Mouse (Mus musculus): Measurements from ENCODE around the gene Luzp2. TPM values are rescaled to one million over a fixed set of nuclear protein-coding genes. Genes with fewer than 3 reads are reported as not detected.

The Luzp2 gene
- 27.5 and 33.3 TPM in 2 replicates for polyA plus RNA-seq (2014; fragmentation: Nextera tagmentation; extraction: Ambion mirVana)

DNA sequence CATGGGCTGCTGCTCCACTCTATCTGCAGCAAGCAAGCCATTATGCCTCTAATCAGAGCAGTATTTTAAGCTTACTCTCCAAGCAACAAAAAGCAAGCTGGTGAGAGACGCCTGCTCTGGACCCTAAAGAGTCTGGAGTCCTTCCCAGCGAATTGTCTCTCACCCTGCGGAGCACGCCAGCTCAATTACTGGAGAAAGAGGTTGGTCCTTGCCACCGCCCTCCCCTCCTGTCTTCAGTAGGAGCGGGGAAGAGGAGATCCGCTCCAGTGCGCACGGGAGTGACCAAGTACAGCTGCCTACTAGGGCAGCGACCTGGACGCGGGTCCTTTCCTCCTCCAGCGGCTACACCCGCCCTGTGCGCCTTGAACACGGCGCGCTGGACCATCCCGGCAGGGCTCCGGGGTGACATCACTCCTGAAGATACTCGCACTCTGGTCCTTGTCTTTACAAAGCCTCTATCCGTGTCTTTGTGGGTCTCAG, at the start of gene Luzp2:
Gene Luzp2, plus strand, starts transcription at position 127 of the 480 bp plus-strand sequence.
- peak; percentile 90 for ATAC-seq (ENCODE audit: low read depth)
- peak within 1 kb of the TSS; percentile 28 for H3K27ac ChIP-seq (ENCODE audit: low read depth, low read length)
- WGBS, result under 1% methylated on average over 22 of the region's 22 CpGs
- peak within 1 kb of the TSS; percentile 87 for H3K4me2 ChIP-seq (ENCODE audit: low read depth, low read length)
- H3K4me1 ChIP-seq (ENCODE audit: control insufficient read depth, insufficient read depth, low read length), result 0 out of 2 replicates have a peak, but pooled peaks cover 2% of the 10 kb centered on the region
- no peaks in the 10 kb centered on the region for H3K9me3 ChIP-seq (ENCODE audit: control insufficient read depth, low read length)
- peak within 1 kb of the TSS; percentile 48 for H3K9ac ChIP-seq (replicated peaks; ENCODE audit: low read depth, low read length)
- no peaks in the 10 kb centered on the region for H3K27me3 ChIP-seq (ENCODE audit: control insufficient read depth, insufficient read depth, low read length)
- no peaks in the 10 kb centered on the region for H3K36me3 ChIP-seq (ENCODE audit: control insufficient read depth, insufficient read depth, low read length)
- peak within 1 kb of the TSS; percentile 58 for H3K4me3 ChIP-seq (ENCODE audit: low read depth, low read length)

DNA sequence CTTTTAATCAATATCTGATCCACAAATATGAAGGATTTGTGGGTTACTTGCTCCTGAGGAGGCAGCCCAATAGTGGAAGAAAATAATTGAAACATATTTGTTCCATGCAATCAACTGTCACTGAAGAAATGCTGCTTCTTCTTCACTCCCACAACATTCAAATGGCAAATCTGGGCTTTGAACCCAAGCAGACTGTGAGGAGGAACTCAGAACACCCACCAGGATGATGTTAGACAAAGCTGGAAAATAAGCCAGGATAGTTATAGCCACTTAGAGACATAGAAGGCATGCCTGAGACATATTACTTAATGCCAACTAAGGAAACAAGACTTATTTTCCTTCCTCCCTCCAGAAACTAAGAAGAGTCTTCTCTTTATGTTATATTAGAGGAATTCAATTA, 47.8 kb upstream of the Luzp2 start:
- Histone ChIP-seq H3K9me3 (ENCODE audit: control insufficient read depth, low read length) (no peaks in the 10 kb centered on the region), H3K4me1 (ENCODE audit: control insufficient read depth, insufficient read depth, low read length) (no peaks in the 10 kb centered on the region), H3K4me3 (ENCODE audit: low read depth, low read length) (no peak overlapping the region), H3K27ac (ENCODE audit: low read depth, low read length) (no peak overlapping the region), H3K9ac (replicated peaks; ENCODE audit: low read depth, low read length) (no peak overlapping the region), H3K36me3 (ENCODE audit: control insufficient read depth, insufficient read depth, low read length) (no peaks in the 10 kb centered on the region), H3K27me3 (ENCODE audit: control insufficient read depth, insufficient read depth, low read length) (no peaks in the 10 kb centered on the region), H3K4me2 (ENCODE audit: low read depth, low read length) (no peak overlapping the region)
- ATAC-seq (ENCODE audit: low read depth), result no peak

DNA sequence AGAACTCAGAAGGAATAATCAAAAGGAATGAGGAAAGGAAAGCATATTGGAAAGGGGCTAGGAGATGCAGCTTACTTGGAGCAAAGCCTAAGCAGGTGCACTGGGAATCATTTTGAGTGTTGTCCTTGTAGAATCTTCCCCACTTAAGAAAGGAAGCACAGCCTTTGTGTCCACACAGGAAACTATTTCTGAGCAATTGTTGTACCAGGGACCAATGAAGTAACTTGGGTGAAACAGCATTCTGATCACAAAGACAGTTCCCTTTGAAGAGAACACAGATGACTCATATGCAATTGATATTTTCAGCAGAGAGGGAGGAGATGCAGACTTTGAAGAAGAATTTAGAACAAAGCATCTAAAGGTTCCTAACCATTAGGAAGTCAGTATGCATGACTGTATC, 16.7 kb upstream of the Luzp2 start:
- Histone ChIP-seq H3K4me2 (ENCODE audit: low read depth, low read length) (no peak overlapping the region), H3K9ac (replicated peaks; ENCODE audit: low read depth, low read length) (no peak overlapping the region), H3K9me3 (ENCODE audit: control insufficient read depth, low read length) (no peaks in the 10 kb centered on the region), H3K36me3 (ENCODE audit: control insufficient read depth, insufficient read depth, low read length) (no peaks in the 10 kb centered on the region), H3K4me1 (ENCODE audit: control insufficient read depth, insufficient read depth, low read length) (no peaks in the 10 kb centered on the region), H3K27me3 (ENCODE audit: control insufficient read depth, insufficient read depth, low read length) (no peaks in the 10 kb centered on the region), H3K27ac (ENCODE audit: low read depth, low read length) (no peak overlapping the region), H3K4me3 (ENCODE audit: low read depth, low read length) (no peak overlapping the region)
- ATAC-seq (ENCODE audit: low read depth), result no peak

DNA sequence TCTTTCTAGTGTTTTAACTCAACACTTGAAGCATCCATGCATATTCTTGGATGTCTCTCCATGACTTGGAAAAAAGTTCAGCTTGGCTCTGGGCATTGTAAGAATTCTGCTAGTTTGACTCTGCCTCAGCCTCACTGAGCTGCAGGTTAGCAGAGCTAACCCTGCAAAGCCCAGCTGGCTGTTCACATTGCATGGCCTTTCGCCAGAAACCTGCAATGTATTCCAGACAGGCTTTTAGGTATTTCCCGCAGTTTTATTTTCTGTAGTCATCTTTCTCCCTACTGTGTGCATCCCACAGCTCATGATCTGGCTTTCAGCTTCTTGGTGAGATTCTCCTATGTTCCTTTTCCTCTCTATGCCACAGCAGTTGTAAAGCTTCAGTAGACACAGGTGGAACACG, 6.5 kb upstream of the Luzp2 start:
- WGBS, result 87% methylated on average over 3 of the region's 3 CpGs
- no peak for ATAC-seq (ENCODE audit: low read depth)
- no peak overlapping the region for H3K9ac ChIP-seq (replicated peaks; ENCODE audit: low read depth, low read length)
- no peaks in the 10 kb centered on the region for H3K36me3 ChIP-seq (ENCODE audit: control insufficient read depth, insufficient read depth, low read length)
- no peak overlapping the region for H3K27ac ChIP-seq (ENCODE audit: low read depth, low read length)
- H3K9me3 ChIP-seq (ENCODE audit: control insufficient read depth, low read length), result no peaks in the 10 kb centered on the region
- no peak overlapping the region for H3K4me3 ChIP-seq (ENCODE audit: low read depth, low read length)
- no peaks in the 10 kb centered on the region for H3K27me3 ChIP-seq (ENCODE audit: control insufficient read depth, insufficient read depth, low read length)
- H3K4me1 ChIP-seq (ENCODE audit: control insufficient read depth, insufficient read depth, low read length), result no peaks in the 10 kb centered on the region
- H3K4me2 ChIP-seq (ENCODE audit: low read depth, low read length), result no peak overlapping the region

DNA sequence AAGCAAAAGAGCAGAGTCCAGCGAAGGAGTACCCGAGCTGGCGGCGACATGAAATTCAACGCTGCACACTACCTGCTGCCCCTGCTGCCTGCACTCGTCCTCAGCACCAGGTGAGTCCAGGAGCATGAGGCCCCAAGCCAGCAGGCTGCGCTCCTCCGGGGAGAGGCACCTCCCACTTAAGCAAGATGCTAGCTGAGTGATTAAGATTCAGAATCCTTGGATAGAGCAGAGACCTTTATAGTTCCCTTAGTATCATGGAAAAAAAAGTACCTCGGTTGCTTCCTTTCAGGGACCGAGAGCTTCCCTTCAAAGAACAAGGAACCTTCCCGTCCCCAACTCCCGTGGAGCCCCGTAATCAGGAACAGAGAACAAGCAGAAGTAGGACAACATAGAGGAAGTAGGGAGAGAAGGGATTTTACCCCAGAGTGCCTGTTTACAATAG, 634 bp downstream of the Luzp2 start:
- Histone ChIP-seq H3K4me2 (ENCODE audit: low read depth, low read length) (peak overlapping the region; percentile 87), H3K9me3 (ENCODE audit: control insufficient read depth, low read length) (no peaks in the 10 kb centered on the region), H3K27ac (ENCODE audit: low read depth, low read length) (peak overlapping the region; percentile 28), H3K36me3 (ENCODE audit: control insufficient read depth, insufficient read depth, low read length) (no peaks in the 10 kb centered on the region), H3K9ac (replicated peaks; ENCODE audit: low read depth, low read length) (peak overlapping the region; percentile 48), H3K27me3 (ENCODE audit: control insufficient read depth, insufficient read depth, low read length) (no peaks in the 10 kb centered on the region), H3K4me3 (ENCODE audit: low read depth, low read length) (peak overlapping the region; percentile 58), H3K4me1 (ENCODE audit: control insufficient read depth, insufficient read depth, low read length) (0 out of 2 replicates have a peak, but pooled peaks cover 2% of the 10 kb centered on the region)
- WGBS, result 3% methylated on average over 13 of the region's 13 CpGs
- peak; percentile 87 for ATAC-seq (ENCODE audit: low read depth)

DNA sequence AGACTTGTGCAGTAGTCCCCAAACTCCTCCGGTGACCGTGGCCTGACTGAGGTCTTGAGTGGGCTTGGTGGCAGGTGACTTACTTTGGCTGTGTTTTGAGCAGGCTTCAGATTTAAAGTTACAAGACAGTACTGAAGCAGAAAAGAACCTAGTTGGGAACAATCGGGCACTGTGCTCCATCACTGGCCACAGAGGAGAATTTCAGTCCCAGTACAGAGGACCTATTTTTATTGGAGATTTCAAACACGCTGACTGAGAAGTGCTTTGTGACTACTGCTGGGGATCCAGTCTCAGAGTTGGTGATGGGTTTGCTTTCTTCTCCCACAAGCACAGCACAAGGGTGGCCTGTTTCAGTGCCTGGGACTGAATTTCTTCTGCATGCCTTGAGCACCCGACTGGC, 1.1 kb downstream of the Luzp2 start:
- 57% methylated on average over 5 of the region's 5 CpGs for WGBS
- peak; percentile 48; the same call in 1 of the 2 replicates for ATAC-seq (ENCODE audit: low read depth)
- no peaks in the 10 kb centered on the region for H3K27me3 ChIP-seq (ENCODE audit: control insufficient read depth, insufficient read depth, low read length)

DNA sequence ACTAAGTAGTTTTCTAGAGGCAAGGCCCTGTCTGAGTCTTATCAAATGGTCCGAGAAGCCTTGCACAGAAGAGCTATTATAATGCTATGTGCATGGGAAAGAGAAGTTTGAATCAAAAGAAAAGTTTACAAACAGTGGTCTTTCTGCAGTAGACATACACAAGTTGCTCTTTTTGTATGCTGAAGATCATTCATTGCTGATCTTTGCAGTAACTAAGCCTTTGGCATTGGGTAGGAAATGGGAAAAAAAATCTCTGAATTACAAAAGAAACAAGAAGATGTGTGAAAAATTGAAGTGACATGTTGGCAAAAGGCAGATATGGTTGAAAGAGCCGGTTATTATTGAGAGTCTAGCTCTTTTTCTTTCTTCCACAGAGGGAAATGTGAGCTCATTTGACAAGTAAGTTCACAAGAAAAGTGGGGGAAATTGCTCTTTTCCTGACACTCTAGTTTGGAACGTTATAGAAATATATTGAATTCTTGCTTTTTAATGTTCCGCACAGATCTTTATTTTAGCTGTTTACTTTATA, 7.6 kb downstream of the Luzp2 start:
- H3K4me1 ChIP-seq (ENCODE audit: control insufficient read depth, insufficient read depth, low read length), result no peaks in the 10 kb centered on the region
- ATAC-seq (ENCODE audit: low read depth), result no peak

More for the DNA sequence above, 1.1 kb downstream of the Luzp2 start:
- Histone ChIP-seq H3K9me3 (ENCODE audit: control insufficient read depth, low read length) (no peaks in the 10 kb centered on the region), H3K27ac (ENCODE audit: low read depth, low read length) (no peak overlapping the region; the same call in 1 of the 2 replicates), H3K4me3 (ENCODE audit: low read depth, low read length) (peak overlapping the region; percentile 58), H3K36me3 (ENCODE audit: control insufficient read depth, insufficient read depth, low read length) (no peaks in the 10 kb centered on the region), H3K4me1 (ENCODE audit: control insufficient read depth, insufficient read depth, low read length) (0 out of 2 replicates have a peak, but pooled peaks cover 2% of the 10 kb centered on the region), H3K4me2 (ENCODE audit: low read depth, low read length) (peak overlapping the region; percentile 87), H3K9ac (replicated peaks; ENCODE audit: low read depth, low read length) (peak overlapping the region; percentile 48)

DNA sequence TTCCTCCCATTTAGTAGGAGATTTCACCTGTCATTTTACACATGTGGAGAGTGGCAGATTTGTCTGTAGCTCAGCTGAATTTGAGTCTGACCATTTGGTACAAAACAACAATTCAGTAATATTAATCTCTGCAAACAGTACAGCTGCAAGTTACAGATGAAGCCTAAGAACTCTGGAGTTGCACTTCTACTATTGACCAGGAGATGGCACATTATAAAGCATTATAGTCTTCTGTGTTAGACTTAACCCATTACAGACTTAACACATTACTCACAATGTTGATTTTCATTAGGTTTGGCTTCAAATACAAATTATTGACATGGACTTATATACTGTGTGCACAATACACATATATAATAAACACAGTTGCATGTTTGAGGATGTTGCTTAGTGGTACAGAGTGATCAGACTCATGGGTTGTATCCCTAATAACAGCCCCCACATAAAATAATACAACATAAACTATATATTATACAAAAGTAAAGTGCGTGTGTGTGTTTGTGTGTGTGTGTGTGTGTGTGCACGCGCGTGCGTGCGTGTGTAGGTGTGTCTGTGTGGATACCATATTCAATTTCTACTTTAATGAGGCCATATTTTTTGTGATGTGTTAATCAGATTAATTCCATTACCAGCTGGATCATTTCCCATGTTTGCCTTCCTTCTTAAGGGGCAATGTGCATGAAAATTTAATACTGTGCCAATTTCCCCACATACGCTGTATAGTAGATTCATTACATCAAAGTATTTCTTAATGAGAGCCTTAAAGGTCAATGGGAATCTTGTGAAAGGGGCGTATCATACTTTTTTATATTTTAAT, 10.8 kb downstream of the Luzp2 start:
- ATAC-seq (ENCODE audit: low read depth), result peak; percentile 56
- Histone ChIP-seq H3K9ac (replicated peaks; ENCODE audit: low read depth, low read length) (no peak overlapping the region), H3K4me3 (ENCODE audit: low read depth, low read length) (no peak overlapping the region), H3K4me2 (ENCODE audit: low read depth, low read length) (no peak overlapping the region), H3K4me1 (ENCODE audit: control insufficient read depth, insufficient read depth, low read length) (no peaks in the 10 kb centered on the region), H3K36me3 (ENCODE audit: control insufficient read depth, insufficient read depth, low read length) (no peaks in the 10 kb centered on the region), H3K27ac (ENCODE audit: low read depth, low read length) (no peak overlapping the region), H3K9me3 (ENCODE audit: control insufficient read depth, low read length) (no peaks in the 10 kb centered on the region), H3K27me3 (ENCODE audit: control insufficient read depth, insufficient read depth, low read length) (no peaks in the 10 kb centered on the region)
- WGBS, result 78% methylated on average over 8 of the region's 8 CpGs

More for the DNA sequence above, 7.6 kb downstream of the Luzp2 start:
- WGBS, result 88% methylated on average over 4 of the region's 4 CpGs
- Histone ChIP-seq H3K36me3 (ENCODE audit: control insufficient read depth, insufficient read depth, low read length) (no peaks in the 10 kb centered on the region), H3K9me3 (ENCODE audit: control insufficient read depth, low read length) (no peaks in the 10 kb centered on the region), H3K27me3 (ENCODE audit: control insufficient read depth, insufficient read depth, low read length) (no peaks in the 10 kb centered on the region), H3K9ac (replicated peaks; ENCODE audit: low read depth, low read length) (no peak overlapping the region), H3K27ac (ENCODE audit: low read depth, low read length) (no peak overlapping the region), H3K4me2 (ENCODE audit: low read depth, low read length) (no peak overlapping the region), H3K4me3 (ENCODE audit: low read depth, low read length) (no peak overlapping the region)

DNA sequence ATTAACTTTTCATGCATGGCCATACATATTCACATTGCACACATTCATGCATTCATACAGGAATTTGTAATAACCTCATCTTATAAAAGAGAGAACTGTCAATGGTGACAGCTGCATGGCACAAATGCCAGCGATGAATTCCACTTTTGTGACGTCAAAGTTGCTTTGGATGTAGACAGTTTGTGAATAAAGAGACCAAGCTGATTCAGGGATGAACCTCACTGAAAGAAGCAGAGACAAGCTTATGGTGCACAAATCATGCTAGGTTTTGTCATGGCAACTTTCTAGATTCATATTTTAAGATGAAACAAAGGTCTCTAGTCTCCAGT, 11.4 kb downstream of the Luzp2 start:
- 86% methylated on average over 2 of the region's 2 CpGs for WGBS
- no peaks in the 10 kb centered on the region for H3K27me3 ChIP-seq (ENCODE audit: control insufficient read depth, insufficient read depth, low read length)
- H3K9ac ChIP-seq (replicated peaks; ENCODE audit: low read depth, low read length), result no peak overlapping the region
- no peak overlapping the region for H3K4me3 ChIP-seq (ENCODE audit: low read depth, low read length)
- no peaks in the 10 kb centered on the region for H3K9me3 ChIP-seq (ENCODE audit: control insufficient read depth, low read length)
- H3K36me3 ChIP-seq (ENCODE audit: control insufficient read depth, insufficient read depth, low read length), result no peaks in the 10 kb centered on the region
- no peaks in the 10 kb centered on the region for H3K4me1 ChIP-seq (ENCODE audit: control insufficient read depth, insufficient read depth, low read length)
- no peak overlapping the region for H3K4me2 ChIP-seq (ENCODE audit: low read depth, low read length)
- H3K27ac ChIP-seq (ENCODE audit: low read depth, low read length), result no peak overlapping the region
- no peak for ATAC-seq (ENCODE audit: low read depth)
